Mouse (Mus musculus) forebrain, postnatal 0 days (tissue): ENCODE measurements at regions not wholly inside any gene's neighbourhood (a gene's known extent, or its start where the extent isn't known, plus 50 kb on each side); places are given as distances from the start of the nearest gene placed in this dataset.

Experiments
- ATAC-seq: fragments of 200-750 bp; cut with Nextera tagmentation; 2 replicates; pipeline ENCODE4 v1.8.0; 2017; ENCODE audit warnings: mild to moderate bottlenecking, moderate library complexity
- DNase-seq: peaks from one replicate; pipeline ENCODE4 v3.0.0-alpha.2; 2015
- H3K27ac ChIP-seq: fragments of 300-500 bp; sonication (generic); 2 replicates; pipeline ENCODE4 v1.5.1; 2014; ENCODE audit warnings: low read depth, mild to moderate bottlenecking, antibody characterized with exemption, low read length, moderate library complexity, mixed read lengths
- H3K27me3 ChIP-seq: fragments of 300-500 bp; sonication (generic); 2 replicates; pipeline ENCODE4 v1.6.1; 2014; ENCODE audit warnings: mild to moderate bottlenecking, low read length, mixed read lengths; ENCODE audit not compliant: insufficient read depth
- H3K36me3 ChIP-seq: fragments of 300-500 bp; sonication (generic); 2 replicates; pipeline ENCODE4 v1.6.1; 2014; ENCODE audit warnings: mild to moderate bottlenecking, moderate library complexity; ENCODE audit not compliant: insufficient read depth
- H3K4me1 ChIP-seq: fragments of 300-500 bp; sonication (generic); 2 replicates; pipeline ENCODE4 v1.6.1; 2014; ENCODE audit warnings: antibody characterized with exemption; ENCODE audit not compliant: insufficient read depth
- H3K4me2 ChIP-seq: fragments of 300-500 bp; sonication (generic); 2 replicates; pipeline ENCODE4 v1.6.1; 2014; ENCODE audit warnings: low read depth, mild to moderate bottlenecking, moderate library complexity
- H3K4me3 ChIP-seq: fragments of 300-500 bp; sonication (generic); 2 replicates; pipeline ENCODE4 v1.5.1; 2014; ENCODE audit warnings: low read depth, low read length, mixed read lengths
- H3K9ac ChIP-seq: fragments of 300-500 bp; sonication (generic); 2 replicates; pipeline ENCODE4 v1.6.1; 2014; ENCODE audit warnings: mild to moderate bottlenecking
- H3K9me3 ChIP-seq: fragments of 300-500 bp; sonication (generic); 2 replicates; pipeline ENCODE4 v1.6.1; 2016; ENCODE audit warnings: low read length
- CTCF ChIP-seq: sonication (generic); IDR thresholded peaks from 2 replicates; pipeline ENCODE4 v1.5.1; 2016; ENCODE audit warnings: antibody characterized with exemption, control low read depth, low read depth
- WGBS: fragments of 180-500 bp; shearing (Covaris S2); extraction: QIAGEN DNeasy Blood & Tissue Kit; methylation state at CpG from one replicate; pipeline ENCODE4 v1.1.7; 2014; 5-methylcytosine and 5-hydroxymethylcytosine counted together

DNA sequence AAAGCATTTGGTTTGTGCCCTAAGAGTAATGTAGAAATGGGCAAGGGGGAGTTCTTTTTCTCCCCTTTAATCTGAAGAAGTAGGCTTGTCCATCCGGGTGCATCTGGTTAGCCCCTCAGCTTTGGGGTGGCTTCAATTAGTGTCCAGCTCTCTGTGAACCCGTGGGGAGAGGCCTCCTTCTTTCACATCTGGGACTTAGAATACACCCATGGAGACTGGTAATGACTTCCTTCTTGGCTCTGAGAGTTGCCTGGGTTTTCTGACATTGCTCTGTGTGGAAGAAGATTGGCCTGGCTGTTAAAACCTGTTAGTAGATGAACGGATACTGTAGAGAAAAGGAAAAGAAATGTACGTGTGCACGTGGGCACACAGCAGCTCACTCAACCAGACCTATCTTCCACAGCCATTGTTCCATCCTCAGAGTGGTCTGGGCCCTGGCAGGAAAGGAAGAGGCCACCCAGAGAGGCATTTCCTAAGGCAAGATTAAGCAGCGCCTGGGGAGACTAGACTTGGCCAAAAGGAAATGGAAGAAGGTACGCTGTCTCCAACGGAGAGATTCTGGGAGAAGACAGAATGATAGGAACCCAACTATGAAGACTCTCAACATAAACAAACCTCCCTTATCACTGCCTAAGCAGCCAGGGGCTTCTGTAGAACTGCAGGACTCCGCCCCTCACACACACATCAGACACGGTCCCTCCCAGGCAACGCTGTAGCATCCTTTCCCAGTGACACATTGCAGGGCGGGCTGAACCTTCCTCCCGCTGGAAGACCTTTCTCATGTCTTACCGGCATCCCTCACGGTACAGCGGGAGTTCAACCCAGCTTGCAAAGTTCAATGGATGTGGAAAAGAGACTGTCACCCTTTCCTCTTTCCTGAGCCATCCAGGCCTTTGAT, 372.4 kb downstream of the Foxo1 start:
- H3K9ac ChIP-seq: no peak overlapping the region
- H3K4me3 ChIP-seq: no peak overlapping the region
- H3K27ac ChIP-seq: no peak overlapping the region
- no peak overlapping the region for H3K4me2 ChIP-seq
- H3K36me3 ChIP-seq: no peaks in the 10 kb centered on the region
- no peaks in the 10 kb centered on the region for H3K9me3 ChIP-seq
- no peaks in the 10 kb centered on the region for H3K27me3 ChIP-seq
- TF ChIP-seq CTCF: no peak
- H3K4me1 ChIP-seq: peaks cover 4% of the 10 kb centered on the region; the same call in 1 of the 2 replicates
- DNase-seq (no peak), ATAC-seq (no peak)
- 77% methylated on average over 16 of the region's 16 CpGs for WGBS

GRCm38 (mm10) chr3:52638816-52639215, 370.7 kb downstream of the Foxo1 start:
- Histone ChIP-seq H3K9me3 (no peaks in the 10 kb centered on the region), H3K4me2 (no peak overlapping the region), H3K4me3 (no peak overlapping the region), H3K9ac (no peak overlapping the region), H3K36me3 (no peaks in the 10 kb centered on the region), H3K4me1 (peaks cover 6% of the 10 kb centered on the region; the same call in 1 of the 2 replicates), H3K27me3 (no peaks in the 10 kb centered on the region), H3K27ac (no peak overlapping the region)
- ATAC-seq: peak; percentile 9; the same call in 1 of the 2 replicates
- DNase-seq: no peak
- no peak for TF ChIP-seq CTCF
- WGBS: 80% methylated on average over 5 of the region's 5 CpGs

- H3K4me2 ChIP-seq: no peak overlapping the region
- no peaks in the 10 kb centered on the region for H3K9me3 ChIP-seq
- no peaks in the 10 kb centered on the region for H3K36me3 ChIP-seq
- 0 out of 2 replicates have a peak, but pooled peaks cover 4% of the 10 kb centered on the region for H3K4me1 ChIP-seq
- H3K27ac ChIP-seq: no peak overlapping the region
- 33% methylated on average over 6 of the region's 6 CpGs for WGBS
- H3K9ac ChIP-seq: no peak overlapping the region
- no peak overlapping the region for H3K4me3 ChIP-seq
- H3K27me3 ChIP-seq: no peaks in the 10 kb centered on the region
- no peak for DNase-seq
- TF ChIP-seq CTCF: no peak
- ATAC-seq: no peak
Observed at GRCm38 (mm10) chr3:52634353-52634752, 366.2 kb downstream of the Foxo1 start.

- Histone ChIP-seq H3K36me3 (no peaks in the 10 kb centered on the region), H3K27me3 (no peaks in the 10 kb centered on the region), H3K4me3 (no peak overlapping the region), H3K9me3 (no peaks in the 10 kb centered on the region), H3K27ac (no peak overlapping the region), H3K4me1 (0 out of 2 replicates have a peak, but pooled peaks cover 4% of the 10 kb centered on the region), H3K9ac (no peak overlapping the region), H3K4me2 (no peak overlapping the region)
- ATAC-seq: no peak
- DNase-seq: no peak
- 67% methylated on average over 15 of the region's 15 CpGs for WGBS
- no peak for TF ChIP-seq CTCF
Observed at GRCm38 (mm10) chr3:52633491-52634100, 365.5 kb downstream of the Foxo1 start.

GRCm38 (mm10) chr3:52632635-52633034, 364.5 kb downstream of the Foxo1 start:
- ATAC-seq (no peak), DNase-seq (no peak)
- Histone ChIP-seq H3K4me3 (no peak overlapping the region), H3K9me3 (no peaks in the 10 kb centered on the region), H3K36me3 (no peaks in the 10 kb centered on the region), H3K4me2 (no peak overlapping the region), H3K4me1 (0 out of 2 replicates have a peak, but pooled peaks cover 4% of the 10 kb centered on the region), H3K27ac (no peak overlapping the region), H3K27me3 (no peaks in the 10 kb centered on the region), H3K9ac (no peak overlapping the region)
- 87% methylated on average over 2 of the region's 2 CpGs for WGBS
- no peak for TF ChIP-seq CTCF

DNA sequence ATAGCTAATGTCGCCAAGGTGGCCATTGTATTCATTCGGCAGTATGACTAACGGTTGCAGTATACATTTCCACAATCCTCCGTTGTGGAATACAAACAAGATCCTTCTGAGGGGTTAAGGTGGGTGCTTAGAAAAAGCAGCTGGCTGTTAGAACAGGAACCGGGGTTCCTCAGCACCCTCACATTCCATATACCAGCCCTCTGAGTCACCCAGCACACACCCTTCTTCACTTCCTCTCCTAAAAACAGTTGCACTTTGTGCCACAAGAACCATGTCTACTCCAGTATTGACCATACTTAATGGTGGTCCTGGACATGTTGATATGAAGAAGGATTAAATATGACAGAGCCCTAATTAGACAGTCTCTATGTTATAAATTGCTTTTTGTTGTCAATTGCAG, 362.1 kb downstream of the Foxo1 start:
- TF ChIP-seq CTCF: no peak
- no peak overlapping the region for H3K4me2 ChIP-seq
- H3K9ac ChIP-seq: no peak overlapping the region
- H3K36me3 ChIP-seq: no peaks in the 10 kb centered on the region
- H3K4me3 ChIP-seq: no peak overlapping the region
- H3K27me3 ChIP-seq: no peaks in the 10 kb centered on the region
- ATAC-seq: no peak
- no peaks in the 10 kb centered on the region for H3K9me3 ChIP-seq
- 90% methylated on average over 5 of the region's 5 CpGs for WGBS
- no peak for DNase-seq
- no peak overlapping the region for H3K27ac ChIP-seq
- 0 out of 2 replicates have a peak, but pooled peaks cover 4% of the 10 kb centered on the region for H3K4me1 ChIP-seq

GRCm38 (mm10) chr3:52625125-52625524, 357.0 kb downstream of the Foxo1 start:
- WGBS: 58% methylated on average over 1 of the region's 1 CpGs
- Histone ChIP-seq H3K4me3 (no peak overlapping the region), H3K9me3 (no peaks in the 10 kb centered on the region), H3K4me2 (no peak overlapping the region), H3K27ac (no peak overlapping the region), H3K9ac (no peak overlapping the region), H3K4me1 (no peaks in the 10 kb centered on the region), H3K36me3 (no peaks in the 10 kb centered on the region), H3K27me3 (no peaks in the 10 kb centered on the region)
- no peak for ATAC-seq
- DNase-seq: no peak
- TF ChIP-seq CTCF: no peak
